Mouse (Mus musculus) spleen, adult 2 months (tissue): ENCODE measurements around the gene Spata21. TPM values are rescaled to one million over a fixed set of nuclear protein-coding genes. Genes with fewer than 3 reads are reported as not detected.
A peak's percentile ranks its signal among the peaks of the same experiment; 100 is the strongest.

ENCODE experiments used
- DNase-seq, 2 experiments: peaks; one replicate each; pipeline versions ENCODE4 v3.0.0 to v3.0.0-alpha.2; 2012 to 2021; ENCODE audit warnings: low spot score in 2 of 2, low read depth in 1 of 2
- H3K27ac ChIP-seq: fragments of 200-500 bp; 2 replicates; pipeline ENCODE4 v1.5.1; 2012; ENCODE audit warnings: low read length, inconsistent platforms; ENCODE audit not compliant: insufficient read depth
- H3K27me3 ChIP-seq: fragments of 200-500 bp; 2 replicates; pipeline ENCODE4 v1.6.1; 2012; ENCODE audit warnings: mild to moderate bottlenecking, moderate library complexity, low read length, inconsistent platforms; ENCODE audit not compliant: control insufficient read depth, insufficient read depth
- H3K36me3 ChIP-seq: fragments of 200-500 bp; 2 replicates; pipeline ENCODE4 v1.6.1; 2012; ENCODE audit warnings: mild to moderate bottlenecking, low read length, inconsistent platforms; ENCODE audit not compliant: control insufficient read depth, insufficient read depth
- H3K4me1 ChIP-seq: fragments of 200-500 bp; 2 replicates; pipeline ENCODE4 v1.6.1; 2011; ENCODE audit warnings: inconsistent platforms; ENCODE audit not compliant: control insufficient read depth, insufficient read depth, insufficient read length
- H3K4me3 ChIP-seq: fragments of 200-500 bp; 2 replicates; pipeline ENCODE4 v1.5.1; 2011; ENCODE audit warnings: mild to moderate bottlenecking, inconsistent platforms; ENCODE audit not compliant: insufficient read depth, insufficient read length; ENCODE audit errors: extremely low read depth
- CTCF ChIP-seq: fragments of 200-500 bp; IDR thresholded peaks from 2 replicates; pipeline ENCODE4 v1.5.1; 2011; ENCODE audit warnings: mild to moderate bottlenecking, inconsistent platforms; ENCODE audit not compliant: insufficient read depth, insufficient read length, insufficient replicate concordance; ENCODE audit errors: extremely low read depth
- POLR2A ChIP-seq: fragments of 200-500 bp; IDR thresholded peaks from 2 replicates; pipeline ENCODE4 v1.6.1; 2011; ENCODE audit warnings: low read depth, low read length, inconsistent platforms
- WGBS: fragments of 180-500 bp; shearing (Covaris S2); methylation state at CpG from one replicate; pipeline ENCODE4 v1.1.7; 2018; 5-methylcytosine and 5-hydroxymethylcytosine counted together
- polyA plus RNA-seq: library from polyadenylated mRNA; depleted of rRNA; stranded (reverse); fragments of >200 nt; gene quantifications from 2 replicates; pipeline ENCODE4 v1.2.3, GENCODE M21; 2012

The Spata21 gene
- polyA plus RNA-seq, 1 experiment, result not detected

GRCm38 (mm10) chr4:141065123-141065522 lies 23.0 kb upstream of the Spata21 start:
- no peaks in the 10 kb centered on the region for H3K4me1 ChIP-seq
- peak; percentile 78 to 82 for DNase-seq
- no peak overlapping the region for H3K4me3 ChIP-seq
- 10% methylated on average over 8 of the region's 8 CpGs for WGBS
- peaks cover 38% of the 10 kb centered on the region for H3K36me3 ChIP-seq
- TF ChIP-seq POLR2A (no peak), CTCF (peak; percentile 98)
- H3K27me3 ChIP-seq, result no peaks in the 10 kb centered on the region
- H3K27ac ChIP-seq, result no peak overlapping the region

GRCm38 (mm10) chr4:141066709-141067515 lies 21.2 kb upstream of the Spata21 start:
- Histone ChIP-seq H3K36me3 (peaks cover 53% of the 10 kb centered on the region), H3K27me3 (no peaks in the 10 kb centered on the region), H3K27ac (no peak overlapping the region), H3K4me1 (no peaks in the 10 kb centered on the region), H3K4me3 (no peak overlapping the region)
- DNase-seq, result no peak
- TF ChIP-seq POLR2A, result no peak
- TF ChIP-seq CTCF, result no peak
- 90% methylated on average over 12 of the region's 12 CpGs for WGBS

GRCm38 (mm10) chr4:141067516-141068046 lies 20.6 kb upstream of the Spata21 start:
- TF ChIP-seq CTCF (no peak), POLR2A (no peak)
- no peaks in the 10 kb centered on the region for H3K4me1 ChIP-seq
- H3K36me3 ChIP-seq, result peaks cover 60% of the 10 kb centered on the region
- no peaks in the 10 kb centered on the region for H3K27me3 ChIP-seq
- DNase-seq, result no peak
- H3K27ac ChIP-seq, result no peak overlapping the region
- WGBS, result 89% methylated on average over 9 of the region's 9 CpGs
- H3K4me3 ChIP-seq, result no peak overlapping the region

- WGBS, result 79% methylated on average over 8 of the region's 8 CpGs
- no peak for DNase-seq
- H3K27ac ChIP-seq, result no peak overlapping the region
- H3K4me1 ChIP-seq, result no peaks in the 10 kb centered on the region
- H3K4me3 ChIP-seq, result no peak overlapping the region
- TF ChIP-seq POLR2A (no peak), CTCF (no peak)
- peaks cover 68% of the 10 kb centered on the region for H3K36me3 ChIP-seq
- H3K27me3 ChIP-seq, result no peaks in the 10 kb centered on the region
These were observed 19.5 kb upstream of the Spata21 start for GRCm38 (mm10) chr4:141068655-141069054.

- H3K4me3 ChIP-seq, result no peak overlapping the region
- H3K27ac ChIP-seq, result no peak overlapping the region
- TF ChIP-seq CTCF, result peak; percentile 67; the same call in 1 of the 2 replicates
- TF ChIP-seq POLR2A, result no peak
- no peaks in the 10 kb centered on the region for H3K4me1 ChIP-seq
- WGBS, result 68% methylated on average over 4 of the region's 4 CpGs
- H3K27me3 ChIP-seq, result no peaks in the 10 kb centered on the region
- H3K36me3 ChIP-seq, result peaks cover 68% of the 10 kb centered on the region
- DNase-seq, result peak in 1 of 2 experiments; percentile 36
These were observed 18.4 kb upstream of the Spata21 start for GRCm38 (mm10) chr4:141069731-141070130.

- H3K27ac ChIP-seq, result no peak overlapping the region
- WGBS, result 95% methylated on average over 11 of the region's 11 CpGs
- peaks cover 55% of the 10 kb centered on the region for H3K36me3 ChIP-seq
- H3K4me3 ChIP-seq, result no peak overlapping the region
- no peak for DNase-seq
- no peaks in the 10 kb centered on the region for H3K27me3 ChIP-seq
- TF ChIP-seq POLR2A, result no peak
- no peak for TF ChIP-seq CTCF
- peaks cover 4% of the 10 kb centered on the region; the same call in 1 of the 2 replicates for H3K4me1 ChIP-seq
These were observed 15.6 kb upstream of the Spata21 start for GRCm38 (mm10) chr4:141072502-141072901.

- no peaks in the 10 kb centered on the region for H3K27me3 ChIP-seq
- H3K36me3 ChIP-seq, result peaks cover 44% of the 10 kb centered on the region
- peaks cover 4% of the 10 kb centered on the region; the same call in 1 of the 2 replicates for H3K4me1 ChIP-seq
- no peak overlapping the region for H3K27ac ChIP-seq
- H3K4me3 ChIP-seq, result no peak overlapping the region
- no peak for TF ChIP-seq CTCF
- no peak for TF ChIP-seq POLR2A
- DNase-seq, result no peak
- WGBS, result 88% methylated on average over 9 of the region's 9 CpGs
These were observed 14.5 kb upstream of the Spata21 start for GRCm38 (mm10) chr4:141073661-141074060.
